ENCODE assay signal across 17 mouse cellular contexts in the genomic region with DNA sequence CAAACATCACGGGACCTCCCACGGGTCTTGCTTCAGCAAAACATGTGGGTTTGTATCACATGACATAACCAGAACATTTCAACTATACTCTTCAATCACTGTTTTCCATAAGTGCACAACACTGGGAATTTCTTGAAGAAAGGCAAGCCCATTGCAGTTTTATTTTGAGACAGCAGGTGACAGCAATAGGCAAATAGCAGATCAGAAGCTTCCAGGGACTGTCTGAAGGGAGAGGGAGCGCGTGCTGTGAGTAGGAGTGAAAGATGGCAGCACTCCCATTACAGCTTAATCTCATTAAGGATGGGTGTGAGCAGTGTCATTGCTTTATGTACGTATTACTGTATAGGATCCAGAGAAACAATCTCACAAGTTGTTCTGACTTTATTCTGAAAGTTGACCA. TPM values are rescaled to one million over a fixed set of nuclear protein-coding genes. Genes with fewer than 3 reads are reported as not detected.
DNase-seq lines count a peak whose midpoint lies in the region; ATAC-seq and TF ChIP-seq lines count a peak whose summit lies in the region.
"Had no signal": no experiment of that assay in that cellular context is flagged by ENCODE, and none has a peak within 500 bp of the region (broad histone marks: within the 10 kb centered on the region; RNA-seq: fewer than 3 reads in every experiment).

No protein-coding gene starts in this region.

- H3K9ac ChIP-seq in forebrain, postnatal 0 days: no peak overlapping the region
- no peak overlapping the region for H3K9ac ChIP-seq in forebrain, embryonic 15.5 days (replicated peaks)
- H3K9ac ChIP-seq: neural tube, embryonic 13.5 days had no signal

- 0 out of 2 replicates have a peak, but pooled peaks have one; percentile 51 for ATAC-seq in forebrain, postnatal 0 days
- no peak for ATAC-seq in forebrain, embryonic 15.5 days (replicated peaks)
- ATAC-seq in megakaryocyte, adult 5-6 weeks (ENCODE audit: poor library complexity, severe bottlenecking): no peak
- ATAC-seq: midbrain, embryonic 16.5 days had no signal

- no peak for DNase-seq in forebrain, postnatal 0 days
- DNase-seq in layer of hippocampus, adult 9-11 months: peak; percentile 10
- no peak for DNase-seq in layer of hippocampus, postnatal 36 days
- DNase-seq in testis, postnatal 14 days (ENCODE audit: low spot score): peak; percentile 18
- no peak for DNase-seq in testis, postnatal 10 days (ENCODE audit: low spot score)
- DNase-seq in adipocyte (ENCODE audit: low spot score): no peak
- DNase-seq: adrenal gland, postnatal 25 days; cerebellum, adult 11 months; kidney, adult 2 months; lung, postnatal 36 days had no signal

- no peaks in the 10 kb centered on the region for H3K9me3 ChIP-seq in forebrain, postnatal 0 days (ENCODE audit: low read length)
- no peaks in the 10 kb centered on the region for H3K9me3 ChIP-seq in forebrain, embryonic 15.5 days
- H3K9me3 ChIP-seq: hindbrain, embryonic 10.5 days; neural tube, embryonic 13.5 days had no signal

- no peaks in the 10 kb centered on the region for H3K36me3 ChIP-seq in forebrain, postnatal 0 days (ENCODE audit: insufficient read depth)
- no peaks in the 10 kb centered on the region for H3K36me3 ChIP-seq in forebrain, embryonic 15.5 days
- H3K36me3 ChIP-seq: neural tube, embryonic 13.5 days had no signal

- no peak overlapping the region for H3K27ac ChIP-seq in forebrain, postnatal 0 days (ENCODE audit: low read depth, low read length)
- H3K27ac ChIP-seq in forebrain, embryonic 15.5 days (replicated peaks): no peak overlapping the region
- H3K27ac ChIP-seq: hindbrain, embryonic 10.5 days; neural tube, embryonic 13.5 days had no signal

- H3K4me1 ChIP-seq in forebrain, postnatal 0 days (ENCODE audit: insufficient read depth): no peaks in the 10 kb centered on the region
- H3K4me1 ChIP-seq in forebrain, embryonic 15.5 days: no peaks in the 10 kb centered on the region
- H3K4me1 ChIP-seq: hindbrain, embryonic 10.5 days; neural tube, embryonic 13.5 days had no signal

- H3K4me2 ChIP-seq in forebrain, postnatal 0 days (ENCODE audit: low read depth): no peak overlapping the region
- no peak overlapping the region for H3K4me2 ChIP-seq in forebrain, embryonic 15.5 days (replicated peaks)
- H3K4me2 ChIP-seq: heart, embryonic 11.5 days; neural tube, embryonic 13.5 days had no signal

- 68% methylated on average over 5 of the region's 5 CpGs for WGBS in forebrain, postnatal 0 days
- WGBS in forebrain, embryonic 15.5 days: 75% methylated on average over 5 of the region's 5 CpGs

- H3K4me3 ChIP-seq in forebrain, postnatal 0 days (ENCODE audit: low read depth, low read length): no peak overlapping the region
- H3K4me3 ChIP-seq in forebrain, embryonic 15.5 days: no peak overlapping the region
- H3K4me3 ChIP-seq: erythroblast, embryonic 14.5 days; hindbrain, embryonic 10.5 days; neural tube, embryonic 13.5 days had no signal

- TF ChIP-seq CTCF in forebrain, postnatal 0 days (IDR thresholded peaks at IDR 0.05; ENCODE audit: low read depth): peak; percentile 56

- no peaks in the 10 kb centered on the region for H3K27me3 ChIP-seq in forebrain, postnatal 0 days (ENCODE audit: insufficient read depth, low read length)
- no peaks in the 10 kb centered on the region for H3K27me3 ChIP-seq in forebrain, embryonic 15.5 days
- H3K27me3 ChIP-seq: neural tube, embryonic 13.5 days had no signal

RNA-seq across cellular contexts. Expression of a gene that starts 58.9 kb away (rescaled TPM):
- 36.2 and 53.1 TPM in 2 replicates for total RNA-seq in forebrain, postnatal 0 days (2014; rRNA removed)
- polyA plus RNA-seq in forebrain, postnatal 0 days (2015; fragmentation: Nextera tagmentation; extraction: Ambion mirVana): 46.9 and 47.3 TPM in 2 replicates
- polyA plus RNA-seq in forebrain, embryonic 15.5 days (2015; fragmentation: Nextera tagmentation; extraction: Ambion mirVana): 54.9 and 58.1 TPM in 2 replicates
- 10 to 100 TPM; 21.5 to 29.7 TPM for total RNA-seq in layer of hippocampus, postnatal 36 days (2021)
- 64.3 and 71.6 TPM in 2 replicates for total RNA-seq in megakaryocyte, adult 5-6 weeks (2015)
- 26.0 and 27.2 TPM in 2 replicates for total RNA-seq in megakaryocyte, adult 5-6 weeks (2017)

Comparison
In these comparisons a context has a peak if more than half of its experiments do, and no peak if none do; other contexts are left out.
1. DNase-seq: peak in layer of hippocampus, adult 9-11 months (single experiment) and testis, postnatal 14 days (single experiment); none in forebrain, postnatal 0 days (single experiment), layer of hippocampus, postnatal 36 days (0 of 2), testis, postnatal 10 days (single experiment) and adipocyte (single experiment).